Mouse (Mus musculus): ENCODE measurements around the gene 5031439G07Rik.

The 5031439G07Rik gene

GRCm38 (mm10) chr15:84995041-84995440 is 6.7 kb upstream of the 5031439G07Rik start:
- DNase-seq (ENCODE audit: low spot score) = no peak

DNA sequence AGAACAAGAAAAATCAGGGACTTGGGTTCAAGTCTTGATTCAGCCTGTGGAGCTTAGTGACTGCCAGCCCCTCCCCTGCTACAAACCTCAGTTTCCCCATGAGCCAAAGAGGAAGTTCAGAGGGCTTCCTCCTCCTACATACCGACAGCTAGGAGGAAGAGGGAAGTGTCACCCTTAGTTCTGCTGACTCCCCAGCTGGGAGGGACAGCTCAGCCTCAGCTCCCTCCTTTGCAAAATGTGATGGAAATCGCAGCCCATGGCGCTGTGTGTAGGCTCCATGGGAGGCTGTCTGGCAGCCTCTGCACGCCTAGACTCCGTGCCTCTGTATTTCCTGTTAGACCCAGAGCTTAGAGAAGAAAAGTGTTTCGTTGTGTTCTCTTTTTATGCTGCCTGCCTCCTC is 6.1 kb upstream of the 5031439G07Rik start:
- DNase-seq (ENCODE audit: low spot score) = no peak

DNA sequence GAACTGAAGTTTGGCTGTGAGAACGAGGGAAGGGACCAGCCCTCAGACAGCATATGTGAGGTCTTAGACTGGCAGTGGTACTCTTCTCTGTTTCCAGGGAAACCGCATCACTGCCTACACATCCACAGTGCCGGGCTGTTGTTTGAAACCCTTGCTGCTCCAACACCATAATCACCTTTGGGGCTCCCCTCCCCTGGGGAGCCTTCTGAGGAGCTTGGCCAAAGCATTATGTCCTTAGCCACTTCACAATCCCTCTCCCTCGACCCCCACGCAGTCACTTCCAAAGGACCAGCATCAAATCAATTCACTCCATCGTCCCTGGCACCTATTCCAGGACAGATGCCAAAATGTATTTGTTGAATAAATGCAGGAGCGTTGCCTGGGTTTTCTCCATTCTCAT is 1.4 kb upstream of the 5031439G07Rik start:
- DNase-seq (ENCODE audit: low spot score) = no peak

GRCm38 (mm10) chr15:84989098-84989497 is 747 bp upstream of the 5031439G07Rik start:
- no peak for DNase-seq (ENCODE audit: low spot score)

DNA sequence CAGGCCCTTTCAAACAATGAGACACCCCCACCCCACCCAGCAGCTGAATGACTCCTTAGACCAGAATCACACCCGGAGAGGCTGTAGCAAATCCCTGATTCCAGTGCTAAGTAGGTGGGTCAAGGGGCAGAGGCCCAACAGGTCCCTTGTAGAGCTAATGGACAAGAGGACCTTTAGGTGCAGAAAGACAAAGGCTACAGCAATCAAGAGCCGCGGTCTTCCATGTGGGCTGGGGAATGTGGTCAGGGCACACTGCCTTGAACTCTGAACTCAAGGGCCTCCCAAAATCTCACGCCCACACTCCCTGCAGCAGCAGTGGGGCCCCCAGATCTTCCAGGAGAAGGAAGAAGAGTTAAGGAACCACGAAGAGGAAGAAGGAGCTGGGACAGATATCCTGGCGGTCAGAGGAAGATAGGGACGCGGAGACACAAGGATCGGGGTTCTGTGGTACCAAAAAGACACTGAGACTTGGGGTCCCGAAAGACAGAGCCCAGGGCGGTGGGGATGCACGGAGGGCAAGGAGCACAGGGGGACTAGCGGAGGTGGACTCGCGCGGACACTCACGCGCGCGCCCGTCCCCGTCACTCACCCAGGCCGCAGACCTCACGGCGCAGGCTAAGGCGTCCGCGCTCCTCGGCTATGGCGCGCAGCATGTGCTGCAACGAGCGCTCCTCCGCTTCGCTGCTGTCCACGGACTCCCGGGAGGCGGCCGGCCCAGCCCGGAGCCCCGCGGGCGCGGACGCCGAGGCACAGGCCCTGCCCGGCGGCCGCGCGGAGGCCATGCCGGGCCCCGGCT is 1.1 kb downstream of the 5031439G07Rik start:
- peak; percentile 32 for DNase-seq (ENCODE audit: low spot score)

GRCm38 (mm10) chr15:84986171-84987019 is 2.0 kb downstream of the 5031439G07Rik start:
- DNase-seq (ENCODE audit: low spot score) = no peak

DNA sequence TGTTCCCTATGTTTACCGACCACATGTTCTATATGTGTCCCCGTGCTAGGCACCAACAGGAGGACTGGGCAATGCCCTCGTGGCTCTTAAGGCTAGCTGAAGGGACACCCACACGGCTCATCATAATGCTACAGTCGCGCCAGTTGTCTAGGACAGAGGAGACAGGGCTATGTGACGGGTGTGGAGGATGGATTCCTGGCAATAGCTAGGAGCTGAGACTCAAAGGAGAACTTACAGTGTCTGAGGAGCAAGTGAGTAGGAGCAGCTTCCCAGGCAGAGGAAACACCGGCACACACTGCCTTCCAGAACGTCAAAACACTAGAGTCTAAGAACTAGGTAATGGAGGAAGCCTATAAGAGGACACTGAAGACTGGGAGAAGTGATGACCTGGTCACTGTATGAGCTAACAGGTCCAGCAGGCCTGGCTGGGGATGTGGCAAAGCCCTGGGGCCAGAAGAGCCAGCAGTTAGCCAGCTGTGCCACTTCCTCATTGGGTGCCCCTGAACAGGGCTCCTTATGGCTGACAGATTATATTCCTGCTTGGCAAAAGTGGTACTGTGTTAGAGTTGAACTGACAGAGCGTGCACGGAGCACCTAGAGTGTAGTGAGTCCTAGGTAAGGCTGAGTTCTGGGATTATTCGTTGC is 2.7 kb downstream of the 5031439G07Rik start:
- no peak for DNase-seq (ENCODE audit: low spot score)

DNA sequence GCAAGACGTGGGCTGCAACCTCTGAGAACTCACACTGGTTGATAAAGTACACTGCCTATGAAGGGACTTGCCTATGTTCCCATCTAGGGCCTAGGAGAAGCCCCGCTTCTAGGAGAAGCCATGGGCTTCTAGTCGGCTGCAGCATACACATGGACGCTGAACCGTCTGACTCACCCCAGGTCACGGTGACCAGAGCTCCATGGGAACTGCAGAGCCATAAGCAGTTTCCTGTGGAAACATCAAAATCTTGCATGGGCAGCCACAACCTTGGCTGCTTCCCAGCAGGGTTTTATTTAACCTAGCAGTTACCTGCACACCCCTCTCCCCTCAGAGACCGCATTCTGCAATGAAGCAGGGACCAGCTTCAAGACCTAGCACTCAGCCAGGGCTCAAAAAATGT is 4.6 kb downstream of the 5031439G07Rik start:
- DNase-seq (ENCODE audit: low spot score) = no peak

DNA sequence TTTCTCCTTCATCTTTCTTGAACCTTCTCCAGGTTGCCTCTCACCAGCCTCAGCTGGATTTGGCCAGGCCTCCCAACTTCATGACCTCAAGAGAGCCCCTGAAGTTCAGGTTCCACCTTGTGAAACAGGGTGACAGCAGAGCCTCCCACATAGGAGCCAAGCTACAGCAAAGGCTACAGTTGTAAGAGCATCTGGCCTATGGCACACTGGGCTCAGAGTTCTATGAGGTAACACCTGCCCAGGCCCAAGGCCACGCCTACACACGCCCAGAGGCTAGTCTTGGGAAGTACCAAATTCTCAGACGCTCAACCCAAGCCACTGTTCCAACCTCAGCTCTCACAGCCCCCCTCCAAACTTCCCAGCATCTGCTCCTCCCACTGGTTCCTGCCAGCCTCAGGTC is 5.5 kb downstream of the 5031439G07Rik start:
- DNase-seq (ENCODE audit: low spot score) = no peak

DNA sequence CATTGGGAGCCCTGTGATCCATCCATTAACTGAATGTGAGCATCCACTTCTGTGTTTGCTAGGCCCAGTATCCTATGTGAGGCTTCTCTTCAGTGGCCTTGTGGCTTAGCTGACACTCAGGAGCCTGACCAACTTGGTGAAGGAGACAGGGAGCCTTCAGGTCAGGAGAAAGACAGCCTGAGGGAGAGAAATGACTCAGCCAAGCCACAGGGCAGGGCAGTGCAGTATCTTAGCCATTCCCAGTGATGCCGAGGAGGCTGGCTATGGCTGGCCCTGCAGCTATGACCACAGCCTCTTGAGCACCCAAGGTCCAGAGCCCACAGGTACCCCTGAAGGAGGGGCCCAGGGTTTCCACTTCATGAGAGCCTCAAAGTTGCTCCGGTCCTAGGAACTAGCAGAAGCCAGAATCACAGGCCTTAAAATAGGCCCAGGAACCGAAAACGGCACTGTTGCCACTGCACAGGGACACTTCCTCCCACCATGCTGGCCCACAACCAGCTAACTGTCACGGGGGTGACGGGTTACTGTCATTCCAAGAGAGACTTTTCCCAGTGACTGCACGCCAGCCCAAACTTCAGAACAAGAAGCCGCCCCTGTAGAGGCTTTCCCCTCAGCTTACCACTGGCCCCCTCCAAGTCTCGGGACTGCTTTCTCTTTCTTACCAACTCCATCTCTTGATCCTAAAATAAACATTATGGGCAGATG is 6.6 kb downstream of the 5031439G07Rik start:
- DNase-seq (ENCODE audit: low spot score) = no peak

- no peak for DNase-seq (ENCODE audit: low spot score)
Measured at GRCm38 (mm10) chr15:84975729-84976128, 12.6 kb downstream of the 5031439G07Rik start.

GRCm38 (mm10) chr15:84973544-84973871 is 14.8 kb downstream of the 5031439G07Rik start:
- DNase-seq (ENCODE audit: low spot score) = no peak

DNA sequence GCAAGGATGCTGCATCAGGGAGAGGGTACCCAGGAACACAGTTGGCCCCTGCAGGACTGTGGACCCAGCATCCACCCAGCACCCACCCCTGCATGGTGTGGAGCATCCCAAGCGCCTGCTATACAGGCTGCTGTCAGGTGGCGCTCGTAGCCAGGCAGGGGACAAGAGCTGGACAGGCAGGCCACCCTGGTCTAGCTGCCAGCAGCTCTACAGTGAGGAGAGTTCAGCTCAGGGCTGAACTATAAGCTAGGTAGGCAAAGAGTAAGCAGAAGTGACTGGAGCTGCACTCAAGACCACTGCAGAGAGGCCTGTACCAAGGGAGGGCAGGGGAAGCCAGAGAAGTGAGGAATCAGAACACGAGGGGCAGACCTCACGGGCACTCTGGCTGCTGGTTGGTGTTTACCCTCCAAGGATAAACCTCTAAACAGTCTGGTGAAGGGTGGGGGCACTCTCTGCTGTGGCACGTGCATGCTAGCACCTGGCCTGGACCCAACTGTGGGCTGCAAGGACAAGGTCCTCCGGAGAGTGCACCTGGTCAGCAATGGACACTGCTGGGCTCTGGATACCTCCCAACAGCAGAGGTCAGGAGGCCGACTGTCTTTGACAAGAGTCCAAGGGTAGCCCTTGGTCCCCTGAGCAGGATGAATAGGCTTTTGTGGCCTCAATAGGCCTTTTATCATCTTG is 15.3 kb downstream of the 5031439G07Rik start:
- DNase-seq (ENCODE audit: low spot score) = no peak

GRCm38 (mm10) chr15:84968534-84968933 is 19.8 kb downstream of the 5031439G07Rik start:
- no peak for DNase-seq (ENCODE audit: low spot score)

- no peak for DNase-seq (ENCODE audit: low spot score)
Measured at GRCm38 (mm10) chr15:84965575-84966360, 22.6 kb downstream of the 5031439G07Rik start.

GRCm38 (mm10) chr15:84964771-84965170 is 23.6 kb downstream of the 5031439G07Rik start:
- DNase-seq (ENCODE audit: low spot score) = no peak

GRCm38 (mm10) chr15:84962518-84962917 is 25.8 kb downstream of the 5031439G07Rik start:
- no peak for DNase-seq (ENCODE audit: low spot score)

DNA sequence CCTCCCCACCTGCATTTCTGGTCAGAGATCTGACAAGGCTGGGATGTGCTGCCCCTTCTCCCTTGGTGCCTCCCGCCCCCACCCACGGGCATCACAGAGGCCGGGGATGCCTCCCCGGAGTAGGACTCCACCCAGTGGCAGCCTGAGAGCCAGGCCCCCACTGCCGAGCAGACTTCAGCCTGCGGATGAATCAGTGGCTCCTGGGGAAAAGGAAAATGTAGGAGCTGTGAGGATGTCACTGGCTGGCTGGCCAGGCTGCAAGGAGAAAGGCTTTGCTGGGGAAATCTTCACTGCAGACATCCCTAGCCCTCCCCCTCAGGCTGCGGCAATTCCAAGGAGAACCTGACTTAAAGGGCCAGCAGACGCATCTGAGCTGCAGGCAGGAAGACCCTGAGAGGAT is 27.7 kb downstream of the 5031439G07Rik start:
- no peak for DNase-seq (ENCODE audit: low spot score)

GRCm38 (mm10) chr15:84959891-84960290 is 28.5 kb downstream of the 5031439G07Rik start:
- DNase-seq (ENCODE audit: low spot score) = no peak

DNA sequence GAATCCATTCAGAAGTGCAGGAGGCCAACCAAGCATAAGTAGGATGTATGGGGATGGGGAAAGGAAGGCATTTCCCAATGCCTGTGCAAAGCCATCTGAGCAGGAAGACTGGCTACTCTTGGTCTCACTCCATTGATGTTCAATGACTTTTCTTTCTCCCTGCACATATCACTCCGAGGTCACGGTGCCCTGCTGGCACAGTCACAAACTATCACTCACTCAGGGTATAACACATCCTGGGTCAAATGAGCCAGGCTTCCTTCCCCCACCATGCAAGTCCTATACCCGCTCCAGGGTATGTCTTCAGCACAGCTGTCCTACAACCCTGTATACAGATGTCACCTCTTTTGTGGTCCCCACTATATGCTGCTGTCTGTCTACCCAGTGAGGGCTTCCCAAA is 30.0 kb downstream of the 5031439G07Rik start:
- no peak for DNase-seq (ENCODE audit: low spot score)

DNA sequence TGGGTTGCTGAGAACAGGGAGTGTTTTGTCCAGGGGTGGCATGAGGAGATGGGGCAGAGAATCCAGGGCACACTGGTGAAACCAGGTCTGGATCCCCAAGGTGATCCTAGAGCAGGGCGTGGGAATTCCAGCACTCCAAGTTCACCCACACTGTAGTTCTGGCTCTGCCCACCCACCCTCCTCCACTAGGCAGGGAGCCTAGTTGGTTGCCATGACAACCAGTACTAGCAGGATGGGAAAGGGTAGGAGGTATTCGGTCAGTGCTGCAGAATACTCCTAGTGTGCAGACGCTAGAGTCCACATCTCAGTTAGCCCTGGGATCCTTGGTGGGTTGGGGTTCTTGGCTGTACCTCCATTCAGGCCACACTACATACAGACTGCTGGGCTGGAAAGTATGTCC is 30.5 kb downstream of the 5031439G07Rik start:
- DNase-seq (ENCODE audit: low spot score) = no peak
